Mouse (Mus musculus) erythroblast, embryonic 14.5 days (primary cell): ENCODE results near the gene Gm10570. TPM values are rescaled to one million over a fixed set of nuclear protein-coding genes. Genes with fewer than 3 reads are reported as not detected.

Experiments
- H3K27me3 ChIP-seq: 2 replicates; pipeline ENCODE4 v1.6.1; 2012; ENCODE audit warnings: inconsistent platforms; ENCODE audit not compliant: control insufficient read depth
- H3K36me3 ChIP-seq: 2 replicates; pipeline ENCODE4 v1.6.1; 2012; ENCODE audit warnings: mild to moderate bottlenecking, inconsistent platforms; ENCODE audit not compliant: control insufficient read depth
- H3K4me1 ChIP-seq: 2 replicates; pipeline ENCODE4 v1.6.1; 2012; ENCODE audit warnings: inconsistent platforms; ENCODE audit not compliant: control insufficient read depth
- H3K4me3 ChIP-seq: replicated peaks from 2 replicates; pipeline ENCODE3; 2012; ENCODE audit warnings: moderate library complexity, mild to moderate bottlenecking, inconsistent platforms
- H3K9me3 ChIP-seq: 2 replicates; pipeline ENCODE4 v1.6.1; 2012; ENCODE audit warnings: low read length, inconsistent platforms, mixed read lengths; ENCODE audit not compliant: control insufficient read depth
- GATA1 ChIP-seq: IDR thresholded peaks from 2 replicates; pipeline ENCODE4 v1.6.1; 2012; ENCODE audit warnings: low read length, inconsistent platforms, mixed read lengths
- TAL1 ChIP-seq: IDR thresholded peaks from 3 replicates; pipeline ENCODE4 v1.6.1; 2012; ENCODE audit warnings: low read length, inconsistent platforms, mixed read lengths
- polyA plus RNA-seq: library from polyadenylated mRNA; stranded (reverse); fragments of >175 nt; gene quantifications from 2 replicates; pipeline ENCODE4 v1.2.3, GENCODE M21; 2012

Gene Gm10570
- polyA plus RNA-seq, 1 experiment: not detected

DNA sequence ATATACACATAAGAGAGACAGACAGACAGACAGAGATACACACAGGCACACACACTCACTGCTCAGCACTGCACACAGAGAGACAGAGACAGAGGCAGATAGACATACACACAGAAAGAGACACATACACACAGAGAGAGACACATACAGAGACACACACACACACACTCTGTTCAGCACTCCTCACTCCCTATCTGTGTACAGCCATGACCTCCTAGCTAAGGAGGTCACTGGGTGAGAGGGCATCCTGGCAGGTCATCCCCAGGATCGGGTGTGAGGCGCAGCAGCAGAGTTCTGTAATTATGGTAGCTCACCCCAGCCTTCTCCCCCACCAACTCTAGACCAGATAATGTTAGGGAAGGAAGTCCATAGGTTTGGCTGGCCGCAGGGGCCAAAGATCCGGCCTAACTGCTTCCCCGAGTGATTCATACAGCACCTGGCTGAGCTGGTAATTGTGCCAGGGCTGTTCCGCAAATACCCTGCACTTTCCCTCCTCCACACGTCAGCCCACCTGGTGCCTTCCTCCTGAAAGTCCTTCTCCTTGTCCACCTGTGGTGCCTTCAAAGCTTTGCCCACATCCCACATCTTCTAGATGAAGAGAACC is 31.8 kb downstream of the Gm10570 start:
- Histone ChIP-seq H3K4me3 (no peak overlapping the region), H3K36me3 (no peaks in the 10 kb centered on the region), H3K9me3 (peaks cover 2% of the 10 kb centered on the region; the same call in 1 of the 2 replicates), H3K4me1 (peaks cover 8% of the 10 kb centered on the region), H3K27me3 (peaks cover 95% of the 10 kb centered on the region)
- no peak for TF ChIP-seq GATA1
- no peak for TF ChIP-seq TAL1

DNA sequence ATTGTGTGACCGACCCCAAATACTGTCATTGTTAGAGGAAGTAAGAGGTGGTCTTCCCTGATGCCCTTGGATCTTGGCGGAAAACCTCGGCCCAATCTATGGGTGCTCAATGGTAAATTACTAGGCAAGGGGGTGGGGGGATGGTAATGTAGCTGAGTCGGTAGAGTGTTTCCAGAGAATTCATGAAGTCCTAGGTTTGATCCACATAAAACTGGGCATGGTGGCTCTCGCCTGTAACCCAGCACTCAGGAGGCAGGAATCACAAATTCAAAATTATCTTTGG is 32.7 kb downstream of the Gm10570 start:
- no peak for TF ChIP-seq GATA1
- no peak for TF ChIP-seq TAL1
- peaks cover 96% of the 10 kb centered on the region for H3K27me3 ChIP-seq
- H3K4me1 ChIP-seq: peaks cover 10% of the 10 kb centered on the region
- no peak overlapping the region for H3K4me3 ChIP-seq
- H3K36me3 ChIP-seq: no peaks in the 10 kb centered on the region
- H3K9me3 ChIP-seq: peaks cover 2% of the 10 kb centered on the region; the same call in 1 of the 2 replicates

- H3K4me3 ChIP-seq: peak overlapping the region; percentile 26
- peaks cover 95% of the 10 kb centered on the region for H3K27me3 ChIP-seq
Measured at GRCm38 (mm10) chr4:130275016-130275822, 33.3 kb downstream of the Gm10570 start.

DNA sequence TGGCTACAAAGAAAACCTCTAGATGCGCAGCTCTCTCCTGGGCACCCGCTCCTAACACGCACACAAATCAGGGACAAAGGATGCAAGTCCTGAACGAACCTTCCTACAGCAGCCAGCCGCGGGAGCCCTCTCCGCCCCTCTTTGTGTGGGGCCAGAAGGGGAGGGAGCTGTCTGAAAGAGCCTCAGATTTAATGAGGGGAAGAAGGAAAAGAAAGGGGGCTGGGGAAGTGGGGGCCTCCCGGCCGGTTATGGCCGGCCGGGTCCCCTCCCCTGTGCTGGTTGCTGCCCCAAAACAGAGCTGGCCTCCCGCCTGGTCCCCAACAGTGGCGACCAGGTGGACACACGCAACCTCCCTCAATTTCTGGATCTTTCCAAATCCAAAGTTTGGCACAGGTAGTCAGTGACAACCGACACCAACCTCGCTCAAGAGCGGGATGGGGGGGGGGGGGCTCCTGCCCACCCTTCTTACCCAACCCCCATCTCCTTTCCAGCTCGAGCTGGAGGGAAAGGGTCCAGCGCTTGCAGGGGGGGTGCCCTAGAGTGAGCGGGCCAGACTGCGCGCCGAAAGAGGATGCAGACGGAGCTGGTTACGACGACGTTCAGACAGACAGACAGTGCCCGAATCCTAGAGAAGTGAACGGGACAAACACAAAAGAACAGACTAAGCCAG is 34.0 kb downstream of the Gm10570 start:
- peaks cover 20% of the 10 kb centered on the region for H3K4me1 ChIP-seq
- no peaks in the 10 kb centered on the region for H3K36me3 ChIP-seq
- H3K4me3 ChIP-seq: peak overlapping the region; percentile 26
- H3K9me3 ChIP-seq: peaks cover 2% of the 10 kb centered on the region; the same call in 1 of the 2 replicates
- H3K27me3 ChIP-seq: peaks cover 96% of the 10 kb centered on the region
- TF ChIP-seq TAL1 (no peak), GATA1 (no peak)

More at GRCm38 (mm10) chr4:130275016-130275822, 33.3 kb downstream of the Gm10570 start:
- no peak for TF ChIP-seq GATA1
- Histone ChIP-seq H3K36me3 (no peaks in the 10 kb centered on the region), H3K9me3 (peaks cover 2% of the 10 kb centered on the region; the same call in 1 of the 2 replicates), H3K4me1 (peaks cover 16% of the 10 kb centered on the region)

- Histone ChIP-seq H3K4me3 (no peak overlapping the region), H3K27me3 (peaks cover 95% of the 10 kb centered on the region), H3K4me1 (peaks cover 22% of the 10 kb centered on the region), H3K9me3 (peaks cover 2% of the 10 kb centered on the region; the same call in 1 of the 2 replicates), H3K36me3 (no peaks in the 10 kb centered on the region)
- no peak for TF ChIP-seq GATA1
- TF ChIP-seq TAL1: no peak
Measured at GRCm38 (mm10) chr4:130273698-130274345, 34.7 kb downstream of the Gm10570 start.

GRCm38 (mm10) chr4:130270611-130271347 is 37.7 kb downstream of the Gm10570 start:
- no peak overlapping the region for H3K4me3 ChIP-seq
- TF ChIP-seq GATA1 (no peak), TAL1 (no peak)
- peaks cover 42% of the 10 kb centered on the region for H3K4me1 ChIP-seq
- peaks cover 2% of the 10 kb centered on the region; the same call in 1 of the 2 replicates for H3K9me3 ChIP-seq
- H3K36me3 ChIP-seq: no peaks in the 10 kb centered on the region
- H3K27me3 ChIP-seq: peaks cover 72% of the 10 kb centered on the region

DNA sequence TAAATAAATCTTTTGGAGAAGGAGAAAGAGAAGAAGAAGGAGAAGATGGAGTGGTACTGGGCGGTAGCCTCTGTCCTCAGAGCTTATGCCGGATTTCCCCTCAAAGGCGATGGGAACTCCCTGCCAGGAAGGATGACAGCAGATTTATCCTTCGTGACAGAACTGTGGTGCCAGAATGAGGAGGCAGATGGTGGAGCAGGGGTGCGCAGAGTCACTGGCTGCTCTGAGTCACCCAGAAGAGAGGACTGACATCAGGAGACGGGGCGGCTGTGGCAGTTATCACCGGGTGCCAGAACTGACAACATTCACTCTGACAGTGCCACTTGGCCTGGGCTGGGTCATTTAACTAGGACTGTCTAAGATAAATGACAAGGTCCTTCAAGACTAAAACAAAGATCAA is 38.4 kb downstream of the Gm10570 start:
- Histone ChIP-seq H3K36me3 (no peaks in the 10 kb centered on the region), H3K9me3 (peaks cover 2% of the 10 kb centered on the region; the same call in 1 of the 2 replicates), H3K4me1 (peaks cover 37% of the 10 kb centered on the region), H3K27me3 (peaks cover 72% of the 10 kb centered on the region), H3K4me3 (no peak overlapping the region)
- no peak for TF ChIP-seq GATA1
- TF ChIP-seq TAL1: no peak

DNA sequence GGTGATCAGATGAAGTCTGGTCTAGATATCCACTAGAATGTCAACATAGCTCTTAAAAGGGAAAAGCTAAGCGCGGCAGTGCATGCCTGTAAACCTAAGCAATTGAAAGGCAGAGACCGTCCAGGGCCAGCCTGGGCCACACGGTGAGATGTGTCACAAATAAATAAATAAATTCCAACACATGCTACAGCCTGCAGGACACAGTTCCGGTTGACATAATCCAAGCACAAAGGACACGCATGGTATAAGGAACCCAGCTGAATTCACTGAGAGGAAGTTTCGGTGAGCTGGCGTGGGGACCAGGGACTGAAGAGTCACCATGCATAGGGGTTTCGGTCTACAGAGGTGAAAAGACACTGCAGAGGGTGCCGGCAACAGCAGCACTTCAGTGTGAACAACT is 39.7 kb downstream of the Gm10570 start:
- TF ChIP-seq GATA1 (no peak), TAL1 (no peak)
- peaks cover 71% of the 10 kb centered on the region for H3K27me3 ChIP-seq
- no peak overlapping the region for H3K4me3 ChIP-seq
- peaks cover 41% of the 10 kb centered on the region for H3K4me1 ChIP-seq
- no peaks in the 10 kb centered on the region for H3K36me3 ChIP-seq
- no peaks in the 10 kb centered on the region; the same call in 1 of the 2 replicates for H3K9me3 ChIP-seq
